Mouse (Mus musculus) bone marrow macrophage, adult 2 months (primary cell): Measurements from ENCODE around the gene Satb1. TPM values are rescaled to one million over a fixed set of nuclear protein-coding genes. Genes with fewer than 3 reads are reported as not detected.

Source experiments
- H3K27ac ChIP-seq: 2 replicates; pipeline ENCODE4 v1.5.1; 2012; ENCODE audit warnings: low read depth, low read length; ENCODE audit not compliant: insufficient read depth
- H3K4me1 ChIP-seq: 2 replicates; pipeline ENCODE4 v1.6.1; 2012; ENCODE audit warnings: low read length; ENCODE audit not compliant: control insufficient read depth, insufficient read depth
- H3K4me3 ChIP-seq: 2 replicates; pipeline ENCODE4 v1.5.1; 2012; ENCODE audit warnings: mild to moderate bottlenecking, low read length, moderate library complexity; ENCODE audit not compliant: insufficient read depth
- CTCF ChIP-seq: IDR thresholded peaks from 2 replicates; pipeline ENCODE4 v1.5.1; 2012; ENCODE audit warnings: low read depth, mild to moderate bottlenecking, low read length, moderate library complexity
- POLR2A ChIP-seq: IDR thresholded peaks from 2 replicates; pipeline ENCODE4 v1.6.1; 2012; ENCODE audit warnings: mild to moderate bottlenecking, low read depth, low read length, borderline replicate concordance
- polyA plus RNA-seq: library from polyadenylated mRNA; stranded (reverse); fragments of >200 nt; gene quantifications from 2 replicates; pipeline ENCODE4 v1.2.4, GENCODE M21; 2012; ENCODE audit not compliant: missing spikeins, insufficient read depth, insufficient read length

Gene Satb1
- polyA plus RNA-seq, 1 experiment = 0.34 TPM

DNA sequence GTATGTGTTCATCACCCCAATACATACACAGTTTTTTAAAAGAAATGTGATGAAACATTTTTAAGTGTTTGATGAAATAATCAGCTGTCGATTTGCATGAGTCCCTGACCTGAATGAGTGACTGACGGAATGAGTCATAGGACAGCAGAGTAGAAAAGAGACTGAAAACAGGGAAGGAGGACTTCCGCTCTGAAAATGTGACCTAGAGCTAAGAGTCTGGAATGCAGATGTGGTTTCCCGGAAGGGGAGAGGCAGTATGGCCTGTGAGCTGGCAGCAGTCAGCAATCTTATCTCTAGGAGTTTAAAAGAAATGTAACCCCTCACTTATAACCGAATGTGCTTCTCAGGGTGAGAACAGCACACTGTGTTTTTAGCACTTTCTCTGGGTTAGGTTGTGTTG is 20.9 kb upstream of the Satb1 start:
- H3K4me3 ChIP-seq = no peak overlapping the region

DNA sequence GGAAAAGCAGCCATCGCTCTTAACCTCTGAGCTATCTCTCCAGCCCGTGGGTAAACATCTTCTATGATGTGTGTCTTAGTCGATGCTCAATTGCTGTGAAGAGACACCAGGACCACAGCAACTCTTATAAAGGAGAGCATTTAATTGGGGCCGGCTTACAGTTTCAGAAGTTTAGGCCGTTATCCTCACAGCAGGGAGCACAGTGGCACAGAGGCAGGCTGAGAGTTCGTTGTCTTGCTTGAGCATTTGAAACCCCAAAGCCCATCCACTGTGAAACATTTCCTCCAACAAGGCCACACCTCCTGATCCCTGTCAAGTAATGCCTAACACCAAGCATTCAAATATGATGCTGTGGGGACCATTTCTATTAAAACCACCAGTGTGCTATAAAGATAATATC is 7.5 kb upstream of the Satb1 start:
- no peaks in the 10 kb centered on the region for H3K4me1 ChIP-seq
- H3K4me3 ChIP-seq = no peak overlapping the region
- no peak overlapping the region for H3K27ac ChIP-seq
- TF ChIP-seq CTCF (no peak), POLR2A (no peak)

More for the DNA sequence above, 20.9 kb upstream of the Satb1 start:
- TF ChIP-seq POLR2A (no peak), CTCF (no peak)
- Histone ChIP-seq H3K27ac (no peak overlapping the region), H3K4me1 (no peaks in the 10 kb centered on the region)

GRCm38 (mm10) chr17:51839484-51839883 is 6.4 kb upstream of the Satb1 start:
- no peak for TF ChIP-seq POLR2A
- no peak for TF ChIP-seq CTCF
- H3K4me3 ChIP-seq = no peak overlapping the region
- H3K27ac ChIP-seq = no peak overlapping the region
- H3K4me1 ChIP-seq = no peaks in the 10 kb centered on the region

DNA sequence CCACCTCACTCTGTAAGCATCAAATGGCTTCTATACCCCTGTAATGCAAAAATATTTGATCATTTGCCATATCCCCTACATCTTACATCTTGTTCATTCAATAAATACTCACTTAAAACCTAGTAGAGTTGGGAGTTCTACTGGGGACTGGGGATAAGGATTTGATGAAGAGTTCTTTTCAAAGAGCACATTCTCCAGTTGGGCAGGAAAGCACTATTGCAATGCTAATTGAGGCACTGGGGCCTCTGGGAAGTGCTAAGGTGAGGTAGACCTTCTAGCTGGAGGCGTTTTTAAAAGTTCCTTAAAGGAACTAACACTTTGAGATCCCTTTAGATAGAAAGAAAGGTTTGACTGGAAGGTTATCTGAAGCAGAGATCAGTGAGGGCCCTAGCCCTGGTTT is 3.8 kb upstream of the Satb1 start:
- H3K4me1 ChIP-seq = 0 out of 2 replicates have a peak, but pooled peaks cover 3% of the 10 kb centered on the region
- TF ChIP-seq CTCF (no peak), POLR2A (no peak)

GRCm38 (mm10) chr17:51836243-51836642 is 3.2 kb upstream of the Satb1 start:
- Histone ChIP-seq H3K4me1 (0 out of 2 replicates have a peak, but pooled peaks cover 3% of the 10 kb centered on the region), H3K27ac (no peak overlapping the region), H3K4me3 (no peak overlapping the region)
- TF ChIP-seq POLR2A (no peak), CTCF (no peak)

More for the DNA sequence above, 3.8 kb upstream of the Satb1 start:
- Histone ChIP-seq H3K4me3 (no peak overlapping the region), H3K27ac (no peak overlapping the region)

DNA sequence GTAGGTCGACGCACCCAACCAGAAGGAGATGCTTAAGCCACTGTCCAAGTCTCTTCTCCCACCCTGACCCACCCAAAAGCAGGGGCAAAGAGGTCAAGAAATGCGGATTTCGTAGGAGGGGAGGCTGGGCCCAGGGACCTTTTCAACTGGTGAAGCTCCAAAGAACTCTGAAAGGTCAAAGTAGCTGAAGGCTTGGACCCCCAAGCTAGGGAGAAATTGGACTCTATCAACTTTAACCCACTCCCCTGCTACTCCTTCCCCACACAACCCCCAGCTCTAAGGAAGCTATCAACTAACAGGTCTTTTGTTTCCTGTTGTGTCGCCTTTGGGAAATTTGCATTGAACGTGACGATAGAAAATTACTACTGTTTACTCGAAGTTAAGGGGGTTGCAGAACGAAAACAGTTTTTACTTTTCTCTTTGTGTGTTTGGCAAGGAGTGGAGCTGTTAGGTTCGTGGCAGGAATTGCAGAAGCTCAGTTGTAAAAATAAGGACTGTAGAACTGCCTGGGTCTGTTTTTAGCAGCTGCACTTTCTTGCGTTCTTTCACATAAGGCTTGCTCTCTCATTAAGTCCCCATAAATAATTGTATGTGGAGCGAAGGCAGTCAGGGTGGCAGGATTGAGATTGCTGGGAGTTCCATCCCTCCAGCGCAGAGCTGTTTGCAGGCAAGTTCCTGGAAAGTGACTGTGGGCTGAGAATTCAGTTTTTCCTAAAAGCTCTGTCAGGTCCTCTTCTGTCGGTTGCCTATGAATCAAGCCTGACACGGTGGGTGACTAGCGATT is 680 bp upstream of the Satb1 start:
- no peak overlapping the region for H3K27ac ChIP-seq
- H3K4me1 ChIP-seq = 0 out of 2 replicates have a peak, but pooled peaks cover 3% of the 10 kb centered on the region
- TF ChIP-seq CTCF (no peak), POLR2A (no peak)
- H3K4me3 ChIP-seq = no peak overlapping the region

- no peak overlapping the region for H3K27ac ChIP-seq
- 0 out of 2 replicates have a peak, but pooled peaks cover 3% of the 10 kb centered on the region for H3K4me1 ChIP-seq
- peak overlapping the region; percentile 69 for H3K4me3 ChIP-seq
- TF ChIP-seq POLR2A = no peak
- no peak for TF ChIP-seq CTCF
Measured at GRCm38 (mm10) chr17:51832421-51832875, 642 bp downstream of the Satb1 start.

- peak overlapping the region; percentile 69 for H3K4me3 ChIP-seq
- TF ChIP-seq CTCF (no peak), POLR2A (no peak)
- 0 out of 2 replicates have a peak, but pooled peaks cover 3% of the 10 kb centered on the region for H3K4me1 ChIP-seq
- no peak overlapping the region for H3K27ac ChIP-seq
Measured at GRCm38 (mm10) chr17:51831702-51832420, 1.2 kb downstream of the Satb1 start.

- Histone ChIP-seq H3K27ac (no peak overlapping the region), H3K4me3 (peak overlapping the region; percentile 69; the same call in 1 of the 2 replicates), H3K4me1 (0 out of 2 replicates have a peak, but pooled peaks cover 3% of the 10 kb centered on the region)
- no peak for TF ChIP-seq CTCF
- no peak for TF ChIP-seq POLR2A
Measured at GRCm38 (mm10) chr17:51831121-51831701, 1.9 kb downstream of the Satb1 start.

GRCm38 (mm10) chr17:51829436-51829835 is 3.7 kb downstream of the Satb1 start:
- Histone ChIP-seq H3K4me3 (no peak overlapping the region), H3K4me1 (0 out of 2 replicates have a peak, but pooled peaks cover 3% of the 10 kb centered on the region), H3K27ac (no peak overlapping the region)
- TF ChIP-seq POLR2A (no peak), CTCF (no peak)
